Mouse (Mus musculus) gastrocnemius, adult 8-10 months (tissue): Measurements from ENCODE around the gene Olfr847. TPM values are rescaled to one million over a fixed set of nuclear protein-coding genes. Genes with fewer than 3 reads are reported as not detected.

Experiments used
- DNase-seq, 2 experiments: peaks; one replicate each; pipeline ENCODE4 v3.0.0; 2022; ENCODE audit warnings: low spot score in 2 of 2
- total RNA-seq, 4 experiments: library from RNA; stranded (reverse); gene quantifications; 2 replicates each; pipeline ENCODE4 v1.2.4; 2022

The Olfr847 gene
- not detected for total RNA-seq

DNA sequence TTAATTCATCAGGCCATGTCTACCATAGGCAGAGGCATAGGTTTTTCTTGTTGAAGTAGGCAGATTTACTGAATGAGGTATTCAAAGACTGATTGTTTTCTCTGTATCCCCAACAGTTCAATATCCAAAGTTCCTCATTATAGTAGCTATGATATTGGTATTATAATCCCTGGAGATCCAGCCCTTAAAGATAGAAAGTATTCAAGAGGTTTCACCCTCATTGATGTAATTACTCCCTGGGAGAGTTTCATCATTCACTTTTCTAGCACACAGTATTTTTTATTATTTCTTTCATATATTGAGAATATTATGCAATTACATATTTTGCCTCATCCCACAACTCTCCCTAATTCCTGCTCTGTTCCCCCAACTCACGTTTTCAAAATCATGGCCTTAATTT lies at the start of gene Olfr847:
Gene Olfr847, minus strand, starts transcription at position 101 of the 400 bp plus-strand sequence.
- no peak for DNase-seq

- no peak for DNase-seq
These were observed 14.6 kb downstream of the Olfr847 start, which contains the start of gene Olfr846 for GRCm38 (mm10) chr9:19363905-19364304. TSS of gene Olfr846 (minus strand) at chr9:19364005.

- no peak for DNase-seq
These were observed 42.3 kb downstream of the Olfr847 start, which contains the start of gene Olfr845 for GRCm38 (mm10) chr9:19336157-19336556. TSS of gene Olfr845 (plus strand) at chr9:19336457.

Other genes starting within 250 kb of the Olfr847 start
- not detected for gene Olfr837, start 242.4 kb downstream of the Olfr847 start, total RNA-seq
- gene Olfr839-ps1, start 201.4 kb downstream of the Olfr847 start, total RNA-seq = not detected
- gene Olfr843, start 126.7 kb downstream of the Olfr847 start, total RNA-seq = not detected
- gene Olfr844, start 62.3 kb downstream of the Olfr847 start, total RNA-seq = not detected
- not detected for gene Olfr845, start 42.2 kb downstream of the Olfr847 start, total RNA-seq
- not detected for gene Olfr846, start 14.7 kb downstream of the Olfr847 start, total RNA-seq
- gene Olfr849, start 61.6 kb upstream of the Olfr847 start, total RNA-seq = not detected
- gene Olfr850, start 99.6 kb upstream of the Olfr847 start, total RNA-seq = not detected
- not detected for gene Olfr851, start 114.6 kb upstream of the Olfr847 start, total RNA-seq
- gene Olfr853, start 162.4 kb upstream of the Olfr847 start, total RNA-seq = not detected
- gene Olfr854, start 188.7 kb upstream of the Olfr847 start, total RNA-seq = not detected
- not detected for gene Olfr855, start 203.9 kb upstream of the Olfr847 start, total RNA-seq
- gene Zfp317, start 243.4 kb upstream of the Olfr847 start, total RNA-seq = 10 to 100 TPM; 13.2 to 16.8 (median 14.5) TPM